Mouse (Mus musculus) forebrain, embryonic 15.5 days (tissue): ENCODE results near the gene Cmc4. TPM values are rescaled to one million over a fixed set of nuclear protein-coding genes. Genes with fewer than 3 reads are reported as not detected.

Source experiments
- polyA plus RNA-seq: library from polyadenylated mRNA; unstranded; fragments of >200 nt; fragmentation: Nextera tagmentation; extraction: Ambion mirVana; gene quantifications from 2 replicates; pipeline ENCODE4 v1.2.1, GENCODE M21; 2015

Cmc4 gene
- polyA plus RNA-seq, 1 experiment from 2014 or later, result 22.0 TPM

Other genes starting within 250 kb of the Cmc4 start
- 28.3 and 31.9 TPM in 2 replicates for gene Fundc2, start 34.2 kb downstream of the Cmc4 start, polyA plus RNA-seq
- gene F8, start 34.0 kb downstream of the Cmc4 start, polyA plus RNA-seq, result 1.00 and 1.2 TPM in 2 replicates
- gene Mtcp1, start within 50 bp of the Cmc4 start, polyA plus RNA-seq, result 9.2 and 9.4 TPM in 2 replicates
- gene Brcc3, start within 50 bp of the Cmc4 start, polyA plus RNA-seq, result 61.0 and 61.5 TPM in 2 replicates
- gene Vbp1, start 97.7 kb upstream of the Cmc4 start, polyA plus RNA-seq, result 301 and 321 TPM in 2 replicates
- gene Rab39b, start 161.6 kb upstream of the Cmc4 start, polyA plus RNA-seq, result 21.7 and 24.6 TPM in 2 replicates